Mouse (Mus musculus) intestine, postnatal 0 days (tissue): ENCODE results near the gene Capn11. TPM values are rescaled to one million over a fixed set of nuclear protein-coding genes. Genes with fewer than 3 reads are reported as not detected.

ENCODE experiments used
- ATAC-seq: fragments of 200-750 bp; cut with Nextera tagmentation; 2 replicates; pipeline ENCODE4 v1.8.0; 2017; ENCODE audit warnings: mild to moderate bottlenecking, moderate TSS enrichment, moderate library complexity
- H3K27ac ChIP-seq: fragments of 300-500 bp; sonication (generic); 2 replicates; pipeline ENCODE4 v1.5.1; 2014; ENCODE audit warnings: mild to moderate bottlenecking, low read depth, low read length, moderate library complexity
- H3K27me3 ChIP-seq: fragments of 300-500 bp; sonication (generic); replicated peaks from 2 replicates; pipeline ENCODE4 v1.6.1; 2014; ENCODE audit warnings: low read length, mixed read lengths; ENCODE audit not compliant: control insufficient read depth, insufficient read depth
- H3K36me3 ChIP-seq: fragments of 300-500 bp; sonication (generic); 2 replicates; pipeline ENCODE4 v1.6.1; 2014; ENCODE audit warnings: mild to moderate bottlenecking, moderate library complexity; ENCODE audit not compliant: control insufficient read depth, insufficient read depth
- H3K4me1 ChIP-seq: fragments of 300-500 bp; sonication (generic); replicated peaks from 2 replicates; pipeline ENCODE4 v1.6.1; 2014; ENCODE audit warnings: antibody characterized with exemption, low read length, mixed read lengths; ENCODE audit not compliant: control insufficient read depth, insufficient read depth
- H3K4me2 ChIP-seq: fragments of 300-500 bp; sonication (generic); replicated peaks from 2 replicates; pipeline ENCODE4 v1.6.1; 2014; ENCODE audit warnings: low read depth, mild to moderate bottlenecking, moderate library complexity
- H3K4me3 ChIP-seq: fragments of 300-500 bp; sonication (generic); 2 replicates; pipeline ENCODE4 v1.5.1; 2014; ENCODE audit warnings: low read depth, low read length
- H3K9ac ChIP-seq: fragments of 300-500 bp; sonication (generic); 2 replicates; pipeline ENCODE4 v1.6.1; 2014; ENCODE audit warnings: mild to moderate bottlenecking, low read depth, low read length
- H3K9me3 ChIP-seq: fragments of 300-500 bp; sonication (generic); 2 replicates; pipeline ENCODE4 v1.6.1; 2016; ENCODE audit warnings: mixed run types; ENCODE audit not compliant: control insufficient read depth
- CTCF ChIP-seq: sonication (generic); IDR thresholded peaks from 2 replicates; pipeline ENCODE4 v1.5.1; 2016; ENCODE audit warnings: low read depth, mild to moderate bottlenecking, control low read depth, antibody characterized with exemption, moderate library complexity
- WGBS: fragments of 180-500 bp; shearing (Covaris S2); extraction: QIAGEN DNeasy Blood & Tissue Kit; methylation state at CpG from one replicate; pipeline ENCODE4 v1.1.7; 2014; 5-methylcytosine and 5-hydroxymethylcytosine counted together
- polyA plus RNA-seq: library from polyadenylated mRNA; unstranded; fragments of >200 nt; fragmentation: Nextera tagmentation; extraction: Ambion mirVana; gene quantifications from 2 replicates; pipeline ENCODE4 v1.2.1, GENCODE M21; 2015

Capn11 gene
- polyA plus RNA-seq, 1 experiment from 2014 or later = not detected

DNA sequence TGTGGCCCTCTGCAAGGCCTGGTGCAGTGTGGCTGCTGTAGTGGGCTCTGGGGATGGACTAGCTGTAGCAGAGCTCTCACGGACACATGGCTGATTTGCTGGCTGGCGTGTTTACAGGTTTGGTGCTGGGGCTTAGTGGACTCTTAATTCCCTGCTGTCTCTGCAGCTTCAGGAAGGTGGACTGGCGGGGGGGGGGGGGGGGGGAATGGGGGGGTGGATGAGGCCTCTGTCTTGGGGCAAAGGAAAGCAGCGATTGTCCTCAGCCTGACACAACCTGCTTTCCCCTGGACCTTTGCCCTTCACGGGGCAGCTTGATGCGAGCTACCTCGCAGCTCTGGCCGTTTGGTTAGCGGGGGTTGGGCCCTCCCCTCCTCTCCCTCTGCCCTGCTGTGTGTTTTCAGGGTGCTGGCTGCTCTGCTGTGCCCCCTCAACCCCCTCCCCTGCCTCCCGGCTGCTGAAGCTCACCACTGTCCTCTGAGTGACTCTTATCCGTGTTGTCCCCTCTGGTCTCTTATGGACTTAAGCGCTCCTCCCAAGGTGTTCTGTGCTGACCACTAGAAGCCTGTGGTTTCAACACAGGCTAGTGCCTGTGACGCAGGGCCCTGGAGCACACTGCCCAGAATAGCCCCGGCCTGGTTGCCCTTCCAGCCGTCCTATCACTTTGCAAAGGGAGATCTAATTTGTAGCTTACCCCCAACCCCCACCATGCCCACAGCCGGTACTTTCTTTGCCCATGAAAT is 41.5 kb upstream of the Capn11 start:
- no peak overlapping the region for H3K9ac ChIP-seq
- H3K4me2 ChIP-seq = no peak overlapping the region
- no peak overlapping the region for H3K4me3 ChIP-seq
- 47% methylated on average over 9 of the region's 16 CpGs for WGBS
- no peaks in the 10 kb centered on the region for H3K27me3 ChIP-seq
- no peaks in the 10 kb centered on the region for H3K9me3 ChIP-seq
- peaks cover 4% of the 10 kb centered on the region for H3K4me1 ChIP-seq
- peaks cover 13% of the 10 kb centered on the region; the same call in 1 of the 2 replicates for H3K36me3 ChIP-seq
- TF ChIP-seq CTCF = no peak
- H3K27ac ChIP-seq = no peak overlapping the region; the same call in 1 of the 2 replicates
- ATAC-seq = no peak

DNA sequence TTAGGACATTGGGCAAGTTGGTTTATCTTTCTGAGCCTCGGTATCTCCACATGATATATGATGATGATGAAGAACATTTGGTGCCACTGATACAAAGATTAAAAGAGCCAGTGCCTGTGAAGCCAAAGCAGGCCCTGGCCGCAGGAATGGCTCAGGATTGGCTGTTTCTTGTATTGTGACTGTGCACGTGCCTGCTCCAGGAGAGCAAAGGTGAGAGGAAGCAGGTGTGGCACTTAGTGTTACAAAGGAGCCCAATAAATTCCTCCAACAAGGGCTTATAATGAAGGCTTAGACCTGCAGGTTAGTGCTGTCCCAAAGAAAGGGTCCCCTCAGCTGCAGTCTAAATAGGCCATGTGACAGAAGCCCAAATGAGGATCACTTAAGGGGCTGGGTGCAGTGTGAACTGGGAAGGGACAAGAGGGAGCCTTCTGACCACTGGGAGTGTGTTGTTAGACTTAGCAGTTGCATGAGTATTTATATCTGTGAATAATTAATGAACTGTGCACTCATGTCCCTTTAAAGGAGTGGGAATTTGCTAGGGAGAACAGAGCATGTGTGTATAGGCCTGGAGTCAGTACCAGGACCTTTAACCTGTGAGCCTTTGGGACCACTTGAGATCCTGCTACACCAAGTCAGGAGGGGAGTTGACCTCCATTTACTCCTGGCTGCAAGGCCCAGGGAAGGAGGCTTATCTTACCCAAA is 40.1 kb upstream of the Capn11 start:
- Histone ChIP-seq H3K4me3 (no peak overlapping the region), H3K36me3 (peaks cover 13% of the 10 kb centered on the region; the same call in 1 of the 2 replicates), H3K4me1 (peaks cover 4% of the 10 kb centered on the region), H3K9me3 (no peaks in the 10 kb centered on the region), H3K4me2 (peak overlapping the region; percentile 30; the same call in 1 of the 2 replicates), H3K9ac (no peak overlapping the region), H3K27ac (0 out of 2 replicates have a peak overlapping the region, but pooled peaks have one; percentile 46), H3K27me3 (no peaks in the 10 kb centered on the region)
- WGBS = 35% methylated on average over 3 of the region's 3 CpGs
- peak; percentile 89 for ATAC-seq
- no peak for TF ChIP-seq CTCF

DNA sequence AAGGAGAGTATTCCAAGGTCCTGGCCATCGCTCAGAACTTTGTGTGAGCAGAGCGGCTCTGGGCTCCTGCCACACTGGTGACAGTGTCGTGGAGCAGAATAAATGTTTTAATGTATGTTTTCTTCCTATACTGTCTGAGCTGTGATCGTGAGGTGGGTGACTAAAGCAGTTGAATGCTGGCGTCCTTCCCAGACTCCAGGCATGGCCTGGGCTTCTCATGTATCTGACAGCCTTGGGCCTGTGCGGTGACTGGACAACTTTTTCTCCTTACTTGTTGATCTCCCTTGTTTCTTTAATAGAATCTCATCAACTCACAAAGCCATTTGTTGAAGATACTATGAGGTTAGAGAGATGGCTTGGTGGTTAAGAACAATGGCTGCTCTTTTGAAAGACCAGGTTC is 39.2 kb upstream of the Capn11 start:
- Histone ChIP-seq H3K9me3 (no peaks in the 10 kb centered on the region), H3K36me3 (peaks cover 13% of the 10 kb centered on the region; the same call in 1 of the 2 replicates), H3K27me3 (no peaks in the 10 kb centered on the region), H3K9ac (no peak overlapping the region), H3K4me2 (no peak overlapping the region), H3K4me1 (peaks cover 4% of the 10 kb centered on the region), H3K4me3 (no peak overlapping the region), H3K27ac (no peak overlapping the region; the same call in 1 of the 2 replicates)
- WGBS = 78% methylated on average over 6 of the region's 6 CpGs
- ATAC-seq = no peak
- TF ChIP-seq CTCF = no peak

DNA sequence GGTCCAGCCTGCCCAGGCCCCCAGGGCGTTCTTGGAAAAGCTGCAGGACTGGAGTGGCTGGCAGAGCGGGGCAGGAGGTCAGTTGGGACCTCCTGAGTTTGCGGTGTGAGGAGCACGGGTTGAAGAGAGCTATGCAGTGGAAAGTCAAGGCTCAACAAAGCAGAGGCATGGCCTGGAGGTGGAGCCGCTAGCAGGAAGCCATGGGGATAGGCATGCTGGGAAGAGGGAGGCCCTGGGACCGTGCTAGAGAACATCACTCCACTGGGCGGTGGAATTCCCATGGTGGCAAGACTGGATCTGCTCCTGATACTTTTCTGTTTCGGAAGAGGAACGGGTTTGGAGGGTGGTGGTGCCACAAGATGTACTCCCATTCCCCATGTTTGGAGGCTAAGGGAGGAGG is 37.9 kb upstream of the Capn11 start:
- no peak for ATAC-seq
- H3K4me3 ChIP-seq = no peak overlapping the region
- no peak for TF ChIP-seq CTCF
- peaks cover 13% of the 10 kb centered on the region; the same call in 1 of the 2 replicates for H3K36me3 ChIP-seq
- no peaks in the 10 kb centered on the region for H3K27me3 ChIP-seq
- H3K9me3 ChIP-seq = no peaks in the 10 kb centered on the region
- H3K27ac ChIP-seq = no peak overlapping the region
- peaks cover 7% of the 10 kb centered on the region for H3K4me1 ChIP-seq
- WGBS = 88% methylated on average over 9 of the region's 9 CpGs
- no peak overlapping the region for H3K4me2 ChIP-seq
- no peak overlapping the region for H3K9ac ChIP-seq

- no peak overlapping the region for H3K27ac ChIP-seq
Measured at GRCm38 (mm10) chr17:45695227-45696120, 36.3 kb upstream of the Capn11 start.

More at GRCm38 (mm10) chr17:45695227-45696120, 36.3 kb upstream of the Capn11 start:
- Histone ChIP-seq H3K9ac (0 out of 2 replicates have a peak overlapping the region, but pooled peaks have one; percentile 26), H3K4me2 (no peak overlapping the region), H3K36me3 (peaks cover 13% of the 10 kb centered on the region; the same call in 1 of the 2 replicates), H3K27me3 (no peaks in the 10 kb centered on the region), H3K4me3 (no peak overlapping the region), H3K9me3 (no peaks in the 10 kb centered on the region), H3K4me1 (peaks cover 7% of the 10 kb centered on the region)
- no peak for ATAC-seq
- 67% methylated on average over 23 of the region's 23 CpGs for WGBS
- no peak for TF ChIP-seq CTCF
